Mouse (Mus musculus): ENCODE data around the gene Htt. TPM values are rescaled to one million over a fixed set of nuclear protein-coding genes. Genes with fewer than 3 reads are reported as not detected.
A peak's percentile ranks its signal among the peaks of the same experiment; 100 is the strongest.

Gene Htt
- polyA plus RNA-seq, 1 experiment from 2014 or later: 20.7 TPM

GRCm38 (mm10) chr5:34950486-34951160 lies 189.1 kb downstream of the Htt start:
- ATAC-seq (ENCODE audit: low FRiP score, low TSS enrichment) (no peak), DNase-seq (peak; percentile 22)
- Histone ChIP-seq H3K4me1 (ENCODE audit: control insufficient read depth, insufficient read depth, low read length) (peaks cover 38% of the 10 kb centered on the region), H3K9me3 (ENCODE audit: control insufficient read depth, low read length) (no peaks in the 10 kb centered on the region), H3K27me3 (ENCODE audit: control insufficient read depth, insufficient read depth, low read length) (no peaks in the 10 kb centered on the region), H3K9ac (replicated peaks; ENCODE audit: low read length) (peak overlapping the region; percentile 97), H3K36me3 (ENCODE audit: control insufficient read depth, insufficient read depth, low read length) (no peaks in the 10 kb centered on the region), H3K27ac (replicated peaks; ENCODE audit: low read depth, low read length) (peak overlapping the region; percentile 93), H3K4me3 (replicated peaks; ENCODE audit: low read depth, low read length) (peak overlapping the region; percentile 91), H3K4me2 (ENCODE audit: low read length) (peak overlapping the region; percentile 84)
- WGBS: 58% methylated on average over 6 of the region's 6 CpGs

GRCm38 (mm10) chr5:34951161-34951834 lies 189.8 kb downstream of the Htt start:
- H3K36me3 ChIP-seq (ENCODE audit: control insufficient read depth, insufficient read depth, low read length): no peaks in the 10 kb centered on the region
- H3K27ac ChIP-seq (replicated peaks; ENCODE audit: low read depth, low read length): 0 out of 2 replicates have a peak overlapping the region, but pooled peaks have one; percentile 93
- no peaks in the 10 kb centered on the region for H3K9me3 ChIP-seq (ENCODE audit: control insufficient read depth, low read length)
- H3K27me3 ChIP-seq (ENCODE audit: control insufficient read depth, insufficient read depth, low read length): no peaks in the 10 kb centered on the region
- 0 out of 2 replicates have a peak overlapping the region, but pooled peaks have one; percentile 91 for H3K4me3 ChIP-seq (replicated peaks; ENCODE audit: low read depth, low read length)
- peak overlapping the region; percentile 84 for H3K4me2 ChIP-seq (ENCODE audit: low read length)
- DNase-seq (peak; percentile 49), ATAC-seq (ENCODE audit: low FRiP score, low TSS enrichment) (no peak)
- WGBS: 88% methylated on average over 8 of the region's 8 CpGs
- no peak overlapping the region; the same call in 1 of the 2 replicates for H3K9ac ChIP-seq (replicated peaks; ENCODE audit: low read length)
- peaks cover 44% of the 10 kb centered on the region for H3K4me1 ChIP-seq (ENCODE audit: control insufficient read depth, insufficient read depth, low read length)

- 28% methylated on average over 6 of the region's 6 CpGs for WGBS
- Histone ChIP-seq H3K27me3 (ENCODE audit: control insufficient read depth, insufficient read depth, low read length) (no peaks in the 10 kb centered on the region), H3K27ac (replicated peaks; ENCODE audit: low read depth, low read length) (0 out of 2 replicates have a peak overlapping the region, but pooled peaks have one; percentile 10), H3K9ac (replicated peaks; ENCODE audit: low read length) (no peak overlapping the region), H3K4me1 (ENCODE audit: control insufficient read depth, insufficient read depth, low read length) (peaks cover 55% of the 10 kb centered on the region), H3K36me3 (ENCODE audit: control insufficient read depth, insufficient read depth, low read length) (no peaks in the 10 kb centered on the region), H3K9me3 (ENCODE audit: control insufficient read depth, low read length) (no peaks in the 10 kb centered on the region), H3K4me2 (ENCODE audit: low read length) (peak overlapping the region; percentile 25), H3K4me3 (replicated peaks; ENCODE audit: low read depth, low read length) (0 out of 2 replicates have a peak overlapping the region, but pooled peaks have one; percentile 9)
- DNase-seq: peak; percentile 57
- ATAC-seq (ENCODE audit: low FRiP score, low TSS enrichment): no peak
Observed at GRCm38 (mm10) chr5:34954508-34954907, 193.0 kb downstream of the Htt start.

GRCm38 (mm10) chr5:34955630-34956029 lies 194.1 kb downstream of the Htt start:
- DNase-seq: peak; percentile 19
- H3K36me3 ChIP-seq (ENCODE audit: control insufficient read depth, insufficient read depth, low read length): no peaks in the 10 kb centered on the region
- no peak overlapping the region for H3K4me2 ChIP-seq (ENCODE audit: low read length)
- peaks cover 48% of the 10 kb centered on the region for H3K4me1 ChIP-seq (ENCODE audit: control insufficient read depth, insufficient read depth, low read length)
- no peaks in the 10 kb centered on the region for H3K27me3 ChIP-seq (ENCODE audit: control insufficient read depth, insufficient read depth, low read length)
- ATAC-seq (ENCODE audit: low FRiP score, low TSS enrichment): no peak
- H3K27ac ChIP-seq (replicated peaks; ENCODE audit: low read depth, low read length): no peak overlapping the region
- H3K4me3 ChIP-seq (replicated peaks; ENCODE audit: low read depth, low read length): no peak overlapping the region
- H3K9ac ChIP-seq (replicated peaks; ENCODE audit: low read length): no peak overlapping the region
- no peaks in the 10 kb centered on the region for H3K9me3 ChIP-seq (ENCODE audit: control insufficient read depth, low read length)
- 52% methylated on average over 5 of the region's 5 CpGs for WGBS

- no peaks in the 10 kb centered on the region for H3K9me3 ChIP-seq (ENCODE audit: control insufficient read depth, low read length)
- no peak for ATAC-seq (ENCODE audit: low FRiP score, low TSS enrichment)
- H3K4me1 ChIP-seq (ENCODE audit: control insufficient read depth, insufficient read depth, low read length): peaks cover 43% of the 10 kb centered on the region
- no peaks in the 10 kb centered on the region for H3K36me3 ChIP-seq (ENCODE audit: control insufficient read depth, insufficient read depth, low read length)
- H3K4me2 ChIP-seq (ENCODE audit: low read length): no peak overlapping the region
- H3K27me3 ChIP-seq (ENCODE audit: control insufficient read depth, insufficient read depth, low read length): no peaks in the 10 kb centered on the region
- no peak overlapping the region for H3K9ac ChIP-seq (replicated peaks; ENCODE audit: low read length)
- H3K4me3 ChIP-seq (replicated peaks; ENCODE audit: low read depth, low read length): no peak overlapping the region
- DNase-seq: no peak
- WGBS: 91% methylated on average over 7 of the region's 7 CpGs
- H3K27ac ChIP-seq (replicated peaks; ENCODE audit: low read depth, low read length): no peak overlapping the region
Observed at GRCm38 (mm10) chr5:34956151-34956550, 194.6 kb downstream of the Htt start.

- peaks cover 39% of the 10 kb centered on the region for H3K4me1 ChIP-seq (ENCODE audit: control insufficient read depth, insufficient read depth, low read length)
- peak overlapping the region; percentile 49; the same call in 1 of the 2 replicates for H3K27ac ChIP-seq (replicated peaks; ENCODE audit: low read depth, low read length)
Observed at GRCm38 (mm10) chr5:34957015-34957414, 195.5 kb downstream of the Htt start.

GRCm38 (mm10) chr5:34960021-34960420 lies 198.5 kb downstream of the Htt start:
- Histone ChIP-seq H3K9me3 (ENCODE audit: control insufficient read depth, low read length) (no peaks in the 10 kb centered on the region), H3K27ac (replicated peaks; ENCODE audit: low read depth, low read length) (no peak overlapping the region), H3K27me3 (ENCODE audit: control insufficient read depth, insufficient read depth, low read length) (no peaks in the 10 kb centered on the region), H3K9ac (replicated peaks; ENCODE audit: low read length) (no peak overlapping the region), H3K4me3 (replicated peaks; ENCODE audit: low read depth, low read length) (no peak overlapping the region), H3K36me3 (ENCODE audit: control insufficient read depth, insufficient read depth, low read length) (peaks cover 8% of the 10 kb centered on the region), H3K4me2 (ENCODE audit: low read length) (no peak overlapping the region), H3K4me1 (ENCODE audit: control insufficient read depth, insufficient read depth, low read length) (peaks cover 23% of the 10 kb centered on the region)
- DNase-seq (no peak), ATAC-seq (ENCODE audit: low FRiP score, low TSS enrichment) (no peak)
- 88% methylated on average over 1 of the region's 1 CpGs for WGBS

More at GRCm38 (mm10) chr5:34957015-34957414, 195.5 kb downstream of the Htt start:
- 61% methylated on average over 2 of the region's 2 CpGs for WGBS
- no peaks in the 10 kb centered on the region for H3K9me3 ChIP-seq (ENCODE audit: control insufficient read depth, low read length)
- H3K9ac ChIP-seq (replicated peaks; ENCODE audit: low read length): no peak overlapping the region
- H3K36me3 ChIP-seq (ENCODE audit: control insufficient read depth, insufficient read depth, low read length): no peaks in the 10 kb centered on the region
- peak overlapping the region; percentile 4; the same call in 1 of the 2 replicates for H3K4me2 ChIP-seq (ENCODE audit: low read length)
- H3K27me3 ChIP-seq (ENCODE audit: control insufficient read depth, insufficient read depth, low read length): no peaks in the 10 kb centered on the region
- no peak overlapping the region for H3K4me3 ChIP-seq (replicated peaks; ENCODE audit: low read depth, low read length)
- DNase-seq (peak; percentile 52), ATAC-seq (ENCODE audit: low FRiP score, low TSS enrichment) (no peak; the same call in 1 of the 2 replicates)
